Mouse (Mus musculus): Measurements from ENCODE around the gene Smug1. TPM values are rescaled to one million over a fixed set of nuclear protein-coding genes. Genes with fewer than 3 reads are reported as not detected.
A peak's percentile ranks its signal among the peaks of the same experiment; 100 is the strongest.

Smug1 gene
- polyA plus RNA-seq, 1 experiment from 2014 or later = 10.6 TPM

- Histone ChIP-seq H3K27me3 (ENCODE audit: control insufficient read depth, insufficient read depth, low read length) (no peaks in the 10 kb centered on the region), H3K4me3 (ENCODE audit: low read depth, low read length) (peak overlapping the region; percentile 53), H3K9me3 (ENCODE audit: control insufficient read depth, low read length) (no peaks in the 10 kb centered on the region), H3K9ac (ENCODE audit: low read length) (peak overlapping the region; percentile 54), H3K4me2 (replicated peaks; ENCODE audit: low read depth) (peak overlapping the region; percentile 87), H3K27ac (replicated peaks) (no peak overlapping the region), H3K4me1 (replicated peaks; ENCODE audit: control insufficient read depth, insufficient read depth) (peaks cover 8% of the 10 kb centered on the region; the same call in 1 of the 2 replicates), H3K36me3 (ENCODE audit: control insufficient read depth, insufficient read depth, low read length) (no peaks in the 10 kb centered on the region)
- TF ChIP-seq EP300 (optimal IDR thresholded peaks at IDR 0.05) (no peak), CTCF (IDR thresholded peaks at IDR 0.05; ENCODE audit: low read depth) (no peak)
- WGBS = 2% methylated on average over 63 of the region's 63 CpGs
- peak; percentile 69 for DNase-seq (ENCODE audit: low spot score)
- peak; percentile 45; the same call in 1 of the 2 replicates for ATAC-seq (ENCODE audit: low FRiP score, low TSS enrichment)
These were observed 2.1 kb upstream of the Smug1 start for GRCm38 (mm10) chr15:103168801-103169611.

- Histone ChIP-seq H3K36me3 (ENCODE audit: control insufficient read depth, insufficient read depth, low read length) (no peaks in the 10 kb centered on the region), H3K27ac (replicated peaks) (no peak overlapping the region), H3K4me1 (replicated peaks; ENCODE audit: control insufficient read depth, insufficient read depth) (peaks cover 8% of the 10 kb centered on the region; the same call in 1 of the 2 replicates), H3K4me3 (ENCODE audit: low read depth, low read length) (no peak overlapping the region), H3K9ac (ENCODE audit: low read length) (no peak overlapping the region), H3K4me2 (replicated peaks; ENCODE audit: low read depth) (no peak overlapping the region), H3K9me3 (ENCODE audit: control insufficient read depth, low read length) (no peaks in the 10 kb centered on the region), H3K27me3 (ENCODE audit: control insufficient read depth, insufficient read depth, low read length) (no peaks in the 10 kb centered on the region)
- ATAC-seq (ENCODE audit: low FRiP score, low TSS enrichment) = no peak
- WGBS = 33% methylated on average over 3 of the region's 3 CpGs
- DNase-seq (ENCODE audit: low spot score) = no peak
- TF ChIP-seq CTCF (IDR thresholded peaks at IDR 0.05; ENCODE audit: low read depth) = no peak
- no peak for TF ChIP-seq EP300 (optimal IDR thresholded peaks at IDR 0.05)
These were observed 894 bp upstream of the Smug1 start for GRCm38 (mm10) chr15:103167786-103168185.

- Histone ChIP-seq H3K4me3 (ENCODE audit: low read depth, low read length) (no peak overlapping the region), H3K4me1 (replicated peaks; ENCODE audit: control insufficient read depth, insufficient read depth) (peaks cover 8% of the 10 kb centered on the region; the same call in 1 of the 2 replicates), H3K4me2 (replicated peaks; ENCODE audit: low read depth) (no peak overlapping the region), H3K36me3 (ENCODE audit: control insufficient read depth, insufficient read depth, low read length) (no peaks in the 10 kb centered on the region), H3K27me3 (ENCODE audit: control insufficient read depth, insufficient read depth, low read length) (no peaks in the 10 kb centered on the region), H3K9me3 (ENCODE audit: control insufficient read depth, low read length) (no peaks in the 10 kb centered on the region), H3K27ac (replicated peaks) (no peak overlapping the region), H3K9ac (ENCODE audit: low read length) (no peak overlapping the region)
- ATAC-seq (ENCODE audit: low FRiP score, low TSS enrichment) = no peak
- no peak for TF ChIP-seq CTCF (IDR thresholded peaks at IDR 0.05; ENCODE audit: low read depth)
- no peak for TF ChIP-seq EP300 (optimal IDR thresholded peaks at IDR 0.05)
- 46% methylated on average over 5 of the region's 5 CpGs for WGBS
- no peak for DNase-seq (ENCODE audit: low spot score)
These were observed 968 bp downstream of the Smug1 start for GRCm38 (mm10) chr15:103165924-103166323.

- H3K36me3 ChIP-seq (ENCODE audit: control insufficient read depth, insufficient read depth, low read length) = no peaks in the 10 kb centered on the region
- peak; percentile 57; the same call in 1 of the 2 replicates for ATAC-seq (ENCODE audit: low FRiP score, low TSS enrichment)
- H3K4me1 ChIP-seq (replicated peaks; ENCODE audit: control insufficient read depth, insufficient read depth) = peaks cover 8% of the 10 kb centered on the region; the same call in 1 of the 2 replicates
- TF ChIP-seq CTCF (IDR thresholded peaks at IDR 0.05; ENCODE audit: low read depth) = peak; percentile 98
- no peak for TF ChIP-seq EP300 (optimal IDR thresholded peaks at IDR 0.05)
- no peak overlapping the region for H3K27ac ChIP-seq (replicated peaks)
- WGBS = 0% methylated on average over 13 of the region's 13 CpGs
- H3K27me3 ChIP-seq (ENCODE audit: control insufficient read depth, insufficient read depth, low read length) = no peaks in the 10 kb centered on the region
- peak; percentile 90 for DNase-seq (ENCODE audit: low spot score)
- H3K9ac ChIP-seq (ENCODE audit: low read length) = no peak overlapping the region
- no peaks in the 10 kb centered on the region for H3K9me3 ChIP-seq (ENCODE audit: control insufficient read depth, low read length)
- H3K4me2 ChIP-seq (replicated peaks; ENCODE audit: low read depth) = no peak overlapping the region
- no peak overlapping the region for H3K4me3 ChIP-seq (ENCODE audit: low read depth, low read length)
These were observed 1.5 kb downstream of the Smug1 start for GRCm38 (mm10) chr15:103165379-103165778.

GRCm38 (mm10) chr15:103163182-103163919 is 3.5 kb downstream of the Smug1 start:
- Histone ChIP-seq H3K4me3 (ENCODE audit: low read depth, low read length) (peak overlapping the region; percentile 65), H3K9me3 (ENCODE audit: control insufficient read depth, low read length) (no peaks in the 10 kb centered on the region), H3K36me3 (ENCODE audit: control insufficient read depth, insufficient read depth, low read length) (no peaks in the 10 kb centered on the region), H3K9ac (ENCODE audit: low read length) (peak overlapping the region; percentile 59), H3K27ac (replicated peaks) (no peak overlapping the region), H3K4me2 (replicated peaks; ENCODE audit: low read depth) (peak overlapping the region; percentile 50), H3K4me1 (replicated peaks; ENCODE audit: control insufficient read depth, insufficient read depth) (no peaks in the 10 kb centered on the region), H3K27me3 (ENCODE audit: control insufficient read depth, insufficient read depth, low read length) (no peaks in the 10 kb centered on the region)
- WGBS = 8% methylated on average over 25 of the region's 25 CpGs
- ATAC-seq (ENCODE audit: low FRiP score, low TSS enrichment) (peak; percentile 78), DNase-seq (ENCODE audit: low spot score) (peak; percentile 89)
- TF ChIP-seq CTCF (IDR thresholded peaks at IDR 0.05; ENCODE audit: low read depth) (no peak), EP300 (optimal IDR thresholded peaks at IDR 0.05) (no peak)

Measured in stomach, postnatal 0 days (tissue).